Mouse (Mus musculus) liver, embryonic 14.5 days (tissue): ENCODE measurements at regions not wholly inside any gene's neighbourhood (a gene's known extent, or its start where the extent isn't known, plus 50 kb on each side); places are given as distances from the start of the nearest gene placed in this dataset.

Experiments used
- CTCF ChIP-seq: IDR thresholded peaks from 2 replicates; pipeline ENCODE4 v1.5.1; 2016; ENCODE audit warnings: antibody characterized with exemption, low read depth, control low read depth
- EP300 ChIP-seq: IDR thresholded peaks from 2 replicates; pipeline ENCODE4 v1.6.1; 2016; ENCODE audit warnings: antibody characterized with exemption, low read depth

GRCm38 (mm10) chr9:50090968-50091367 lies 253.8 kb downstream of the Rpl10-ps3 start:
- no peak for TF ChIP-seq CTCF
- no peak for TF ChIP-seq EP300
